Mouse (Mus musculus) embryonic facial prominence, embryonic 12.5 days (tissue): ENCODE data around the gene Dapk1. TPM values are rescaled to one million over a fixed set of nuclear protein-coding genes. Genes with fewer than 3 reads are reported as not detected.

Experiments
- ATAC-seq: fragments of 200-750 bp; cut with Nextera tagmentation; 2 replicates; pipeline ENCODE4 v1.8.0; 2017; ENCODE audit not compliant: insufficient number of reproducible peaks, insufficient read depth, low FRiP score, low TSS enrichment
- H3K27ac ChIP-seq: fragments of 300-500 bp; sonication (generic); 2 replicates; pipeline ENCODE4 v1.5.1; 2016; ENCODE audit warnings: mild to moderate bottlenecking
- H3K27me3 ChIP-seq: fragments of 300-500 bp; sonication (generic); 2 replicates; pipeline ENCODE4 v1.6.1; 2016; ENCODE audit warnings: mild to moderate bottlenecking, moderate library complexity
- H3K36me3 ChIP-seq: fragments of 300-500 bp; sonication (generic); 2 replicates; pipeline ENCODE4 v1.6.1; 2016; ENCODE audit warnings: mild to moderate bottlenecking
- H3K4me1 ChIP-seq: fragments of 300-500 bp; sonication (generic); 2 replicates; pipeline ENCODE4 v1.6.1; 2016
- H3K4me2 ChIP-seq: fragments of 300-500 bp; sonication (generic); replicated peaks from 2 replicates; pipeline ENCODE4 v1.6.1; 2016; ENCODE audit warnings: mild to moderate bottlenecking, moderate library complexity
- H3K4me3 ChIP-seq: fragments of 300-500 bp; sonication (generic); 2 replicates; pipeline ENCODE4 v1.5.1; 2016; ENCODE audit warnings: mild to moderate bottlenecking
- H3K9ac ChIP-seq: fragments of 300-500 bp; sonication (generic); 2 replicates; pipeline ENCODE4 v1.6.1; 2016; ENCODE audit warnings: mild to moderate bottlenecking, moderate library complexity
- H3K9me3 ChIP-seq: fragments of 300-500 bp; sonication (generic); 2 replicates; pipeline ENCODE4 v1.6.1; 2016; ENCODE audit warnings: mild to moderate bottlenecking, moderate library complexity
- WGBS: fragments of 180-500 bp; shearing (Covaris S2); methylation state at CpG from one replicate; pipeline ENCODE4 v1.1.7; 2016; 5-methylcytosine and 5-hydroxymethylcytosine counted together
- polyA plus RNA-seq: library from polyadenylated mRNA; unstranded; fragments of >200 nt; fragmentation: Nextera tagmentation; extraction: Ambion mirVana; gene quantifications from 2 replicates; pipeline ENCODE4 v1.2.1, GENCODE M21; 2016

Gene Dapk1
- polyA plus RNA-seq, 1 experiment from 2014 or later = 29.9 TPM

- H3K36me3 ChIP-seq = no peaks in the 10 kb centered on the region
- H3K4me3 ChIP-seq = no peak overlapping the region
- H3K9me3 ChIP-seq = no peaks in the 10 kb centered on the region
- H3K9ac ChIP-seq = no peak overlapping the region
- WGBS = 82% methylated on average over 16 of the region's 16 CpGs
- H3K27me3 ChIP-seq = no peaks in the 10 kb centered on the region
- H3K4me2 ChIP-seq = no peak overlapping the region
- H3K4me1 ChIP-seq = peaks cover 3% of the 10 kb centered on the region; the same call in 1 of the 2 replicates
- no peak overlapping the region for H3K27ac ChIP-seq
- no peak for ATAC-seq
Measured at GRCm38 (mm10) chr13:60707541-60708468, 106.1 kb downstream of the Dapk1 start.

DNA sequence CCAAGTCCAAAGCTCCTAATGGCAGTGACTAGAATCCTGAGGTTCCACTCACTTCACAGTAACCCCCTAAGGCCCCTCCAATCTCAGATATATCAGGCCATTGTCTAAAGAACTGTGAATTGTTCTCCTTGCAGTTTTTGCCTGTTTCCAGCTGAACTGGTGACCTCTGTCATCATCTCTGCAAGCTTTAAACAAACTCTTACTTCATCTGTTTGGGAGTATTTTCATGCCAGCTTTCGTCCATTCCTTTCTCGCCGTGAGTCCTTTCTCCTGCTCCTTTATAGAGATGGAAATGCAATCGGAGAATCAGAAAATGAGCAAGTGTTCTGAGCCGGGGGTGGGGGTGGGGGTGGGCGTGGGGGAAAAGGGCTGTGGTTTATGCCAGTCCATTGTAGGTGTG lies 107.4 kb downstream of the Dapk1 start:
- Histone ChIP-seq H3K27ac (no peak overlapping the region), H3K27me3 (no peaks in the 10 kb centered on the region), H3K9ac (no peak overlapping the region), H3K4me2 (no peak overlapping the region), H3K4me3 (no peak overlapping the region), H3K9me3 (no peaks in the 10 kb centered on the region), H3K4me1 (peaks cover 3% of the 10 kb centered on the region; the same call in 1 of the 2 replicates), H3K36me3 (no peaks in the 10 kb centered on the region)
- 78% methylated on average over 6 of the region's 6 CpGs for WGBS
- no peak for ATAC-seq

- Histone ChIP-seq H3K4me1 (peaks cover 3% of the 10 kb centered on the region; the same call in 1 of the 2 replicates), H3K27me3 (no peaks in the 10 kb centered on the region), H3K9ac (no peak overlapping the region), H3K9me3 (no peaks in the 10 kb centered on the region), H3K4me3 (no peak overlapping the region), H3K27ac (no peak overlapping the region), H3K36me3 (no peaks in the 10 kb centered on the region), H3K4me2 (no peak overlapping the region)
- ATAC-seq = no peak
- 42% methylated on average over 3 of the region's 3 CpGs for WGBS
Measured at GRCm38 (mm10) chr13:60710963-60711362, 109.2 kb downstream of the Dapk1 start.

DNA sequence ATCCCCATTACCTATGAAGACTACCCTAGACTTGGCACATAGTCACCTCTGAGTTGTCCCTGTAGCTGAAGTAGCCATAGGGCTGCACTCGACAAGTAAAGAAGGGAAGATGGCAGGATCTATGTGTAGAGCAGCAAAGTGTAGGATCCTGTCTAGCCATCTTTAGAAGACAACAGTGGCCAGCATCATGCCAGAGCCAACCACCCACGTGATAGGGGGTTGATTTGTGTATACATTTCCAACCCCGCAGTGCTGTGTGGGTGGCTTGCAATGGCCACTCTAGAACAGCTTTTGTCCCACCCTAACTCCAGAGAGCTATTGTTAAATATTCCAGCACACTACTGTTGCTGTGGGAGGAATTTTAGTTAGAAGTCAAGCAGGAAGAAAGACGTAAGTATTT lies 111.8 kb downstream of the Dapk1 start:
- no peak overlapping the region for H3K27ac ChIP-seq
- no peak overlapping the region for H3K4me3 ChIP-seq
- H3K9ac ChIP-seq = no peak overlapping the region
- H3K27me3 ChIP-seq = no peaks in the 10 kb centered on the region
- H3K4me1 ChIP-seq = peaks cover 3% of the 10 kb centered on the region; the same call in 1 of the 2 replicates
- WGBS = 83% methylated on average over 4 of the region's 4 CpGs
- no peak for ATAC-seq
- no peaks in the 10 kb centered on the region for H3K9me3 ChIP-seq
- H3K4me2 ChIP-seq = no peak overlapping the region
- peaks cover 10% of the 10 kb centered on the region; the same call in 1 of the 2 replicates for H3K36me3 ChIP-seq

DNA sequence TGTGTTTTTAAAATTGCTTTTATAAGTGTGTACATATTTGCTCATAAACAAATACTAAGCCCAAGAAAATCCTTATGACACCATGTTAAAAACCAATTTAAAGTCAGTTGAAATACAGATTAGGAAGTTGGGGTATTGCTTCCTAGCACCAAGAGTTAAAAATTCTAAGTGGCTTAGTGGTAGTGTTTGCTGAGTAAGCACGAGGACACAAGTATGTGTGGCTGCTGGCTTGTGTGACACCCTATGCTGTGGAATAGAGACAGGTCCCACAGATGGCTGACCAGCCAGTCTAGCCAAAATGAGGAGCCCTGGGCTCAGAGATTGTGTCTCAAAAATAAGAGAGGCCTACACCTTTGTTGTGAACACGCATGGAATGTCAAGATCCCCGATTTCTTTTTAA lies 114.4 kb downstream of the Dapk1 start:
- Histone ChIP-seq H3K4me3 (no peak overlapping the region), H3K4me2 (no peak overlapping the region), H3K27ac (no peak overlapping the region), H3K36me3 (peaks cover 20% of the 10 kb centered on the region), H3K9ac (no peak overlapping the region), H3K4me1 (no peaks in the 10 kb centered on the region), H3K9me3 (no peaks in the 10 kb centered on the region), H3K27me3 (no peaks in the 10 kb centered on the region)
- 83% methylated on average over 3 of the region's 3 CpGs for WGBS
- ATAC-seq = no peak

- H3K4me3 ChIP-seq = no peak overlapping the region
- 87% methylated on average over 10 of the region's 10 CpGs for WGBS
- peaks cover 24% of the 10 kb centered on the region for H3K36me3 ChIP-seq
- no peaks in the 10 kb centered on the region for H3K9me3 ChIP-seq
- H3K27ac ChIP-seq = no peak overlapping the region
- H3K27me3 ChIP-seq = no peaks in the 10 kb centered on the region
- H3K9ac ChIP-seq = no peak overlapping the region
- H3K4me2 ChIP-seq = no peak overlapping the region
- no peaks in the 10 kb centered on the region for H3K4me1 ChIP-seq
- ATAC-seq = no peak
Measured at GRCm38 (mm10) chr13:60717421-60717820, 115.7 kb downstream of the Dapk1 start.

DNA sequence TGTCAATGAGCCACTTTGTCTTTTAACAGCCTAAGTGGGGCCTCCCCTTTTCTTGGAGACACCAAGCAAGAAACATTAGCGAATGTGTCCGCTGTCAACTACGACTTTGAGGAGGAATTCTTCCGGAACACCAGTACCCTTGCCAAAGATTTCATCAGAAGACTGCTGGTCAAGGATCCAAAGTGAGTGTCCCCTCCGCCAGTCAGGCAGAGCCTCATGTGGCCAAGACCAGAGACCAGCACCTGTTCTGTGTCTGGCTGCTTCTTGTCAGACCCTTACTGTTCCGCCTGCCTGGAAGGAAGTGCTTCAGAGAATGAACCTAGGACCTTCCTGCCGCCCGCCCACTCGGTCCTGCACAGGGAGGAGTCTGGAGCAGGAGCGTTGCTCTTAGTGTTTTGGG lies 117.8 kb downstream of the Dapk1 start:
- WGBS = 90% methylated on average over 10 of the region's 10 CpGs
- Histone ChIP-seq H3K27ac (no peak overlapping the region), H3K27me3 (no peaks in the 10 kb centered on the region), H3K4me1 (no peaks in the 10 kb centered on the region), H3K4me3 (no peak overlapping the region), H3K9me3 (no peaks in the 10 kb centered on the region), H3K36me3 (peaks cover 33% of the 10 kb centered on the region), H3K9ac (no peak overlapping the region), H3K4me2 (no peak overlapping the region)
- ATAC-seq = no peak

DNA sequence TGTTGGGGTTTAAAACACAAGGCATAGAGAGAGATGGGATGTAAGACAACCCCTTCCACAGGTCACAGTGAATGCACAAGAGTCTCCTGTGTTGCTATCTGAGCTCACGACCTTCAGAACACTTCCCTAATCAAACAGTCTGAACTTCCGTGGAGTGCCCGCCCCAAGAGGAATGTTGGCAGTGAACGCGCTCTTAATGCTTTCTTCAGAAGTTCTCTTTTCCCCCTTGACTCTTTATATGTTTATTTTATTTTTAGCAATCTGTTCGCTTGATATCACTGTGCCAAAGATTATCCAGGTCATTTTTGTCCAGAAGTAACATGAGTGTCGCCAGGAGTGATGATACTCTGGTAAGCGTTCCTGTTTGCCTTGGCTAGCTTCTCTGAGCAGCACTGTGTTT lies 121.0 kb downstream of the Dapk1 start:
- WGBS = 85% methylated on average over 8 of the region's 8 CpGs
- no peak overlapping the region for H3K27ac ChIP-seq
- H3K9ac ChIP-seq = no peak overlapping the region
- peaks cover 49% of the 10 kb centered on the region for H3K36me3 ChIP-seq
- no peaks in the 10 kb centered on the region for H3K4me1 ChIP-seq
- ATAC-seq = no peak
- no peak overlapping the region for H3K4me2 ChIP-seq
- H3K27me3 ChIP-seq = no peaks in the 10 kb centered on the region
- H3K9me3 ChIP-seq = no peaks in the 10 kb centered on the region
- no peak overlapping the region for H3K4me3 ChIP-seq

DNA sequence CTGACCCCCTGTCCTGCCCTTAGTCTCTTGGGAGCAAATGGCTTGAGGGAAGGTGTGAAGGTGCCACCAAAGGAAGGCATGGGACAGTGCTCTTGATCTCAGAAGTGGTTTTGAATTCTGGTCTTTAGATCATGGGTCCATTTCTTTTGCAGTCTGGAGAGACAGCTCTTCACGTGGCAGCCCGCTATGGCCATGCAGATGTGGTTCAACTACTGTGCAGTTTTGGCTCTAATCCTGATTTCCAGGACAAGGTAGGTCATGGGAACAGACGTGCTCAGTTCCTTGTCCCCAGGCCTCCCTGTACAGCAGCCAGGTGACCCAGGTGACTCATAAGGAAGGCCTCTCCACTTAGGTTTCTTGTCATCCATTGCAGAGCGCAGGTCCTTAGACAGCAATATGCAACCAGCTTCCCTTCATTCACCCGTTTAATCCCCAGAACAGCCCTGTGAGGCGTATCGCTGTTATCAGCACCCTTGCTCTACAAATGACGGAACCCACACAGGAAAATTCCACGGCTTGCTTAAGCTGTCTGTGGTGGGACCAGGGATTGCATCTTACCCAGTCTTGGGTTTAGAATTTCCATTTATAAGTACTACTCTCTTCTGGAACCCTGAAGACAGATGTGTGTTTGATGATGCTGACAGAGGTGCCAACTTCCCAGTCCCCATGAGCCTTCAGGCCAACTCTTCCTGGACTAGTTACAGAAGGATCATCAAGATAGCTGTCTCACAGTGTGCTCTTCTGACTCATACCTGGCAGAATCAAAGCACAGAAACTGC lies 126.7 kb downstream of the Dapk1 start:
- H3K27me3 ChIP-seq = no peaks in the 10 kb centered on the region
- H3K9me3 ChIP-seq = no peaks in the 10 kb centered on the region
- H3K4me3 ChIP-seq = no peak overlapping the region
- peaks cover 55% of the 10 kb centered on the region for H3K36me3 ChIP-seq
- no peaks in the 10 kb centered on the region for H3K4me1 ChIP-seq
- ATAC-seq = no peak
- no peak overlapping the region for H3K27ac ChIP-seq
- no peak overlapping the region for H3K9ac ChIP-seq
- 90% methylated on average over 9 of the region's 9 CpGs for WGBS
- H3K4me2 ChIP-seq = no peak overlapping the region

DNA sequence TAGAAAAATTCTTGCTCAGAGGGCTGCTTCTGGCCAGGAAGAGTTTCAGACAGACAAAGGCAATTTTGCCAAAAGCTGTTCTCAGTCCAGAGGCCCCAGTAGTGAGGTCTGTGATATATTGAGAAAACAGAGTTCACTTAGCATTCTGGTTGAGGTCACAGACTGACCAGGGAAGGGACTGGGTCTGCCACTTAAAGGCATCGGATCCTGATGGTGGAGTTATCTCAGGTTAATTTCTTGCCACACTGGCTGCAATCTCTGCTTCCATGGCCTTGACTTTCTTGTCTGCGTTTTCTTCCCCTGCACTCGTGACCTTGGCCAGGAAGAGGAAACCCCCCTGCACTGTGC lies 127.3 kb downstream of the Dapk1 start:
- H3K27ac ChIP-seq = no peak overlapping the region
- H3K27me3 ChIP-seq = no peaks in the 10 kb centered on the region
- H3K4me3 ChIP-seq = no peak overlapping the region
- H3K4me1 ChIP-seq = no peaks in the 10 kb centered on the region
- no peak for ATAC-seq
- 66% methylated on average over 3 of the region's 3 CpGs for WGBS
- H3K9ac ChIP-seq = no peak overlapping the region
- H3K36me3 ChIP-seq = peaks cover 52% of the 10 kb centered on the region
- no peaks in the 10 kb centered on the region for H3K9me3 ChIP-seq
- H3K4me2 ChIP-seq = no peak overlapping the region

- Histone ChIP-seq H3K4me3 (no peak overlapping the region), H3K4me2 (no peak overlapping the region), H3K27me3 (no peaks in the 10 kb centered on the region), H3K4me1 (no peaks in the 10 kb centered on the region), H3K36me3 (peaks cover 46% of the 10 kb centered on the region), H3K9ac (no peak overlapping the region), H3K9me3 (no peaks in the 10 kb centered on the region), H3K27ac (no peak overlapping the region)
- ATAC-seq = no peak
- WGBS = 94% methylated on average over 7 of the region's 7 CpGs
Measured at GRCm38 (mm10) chr13:60730587-60730986, 128.8 kb downstream of the Dapk1 start.

GRCm38 (mm10) chr13:60731001-60731400 lies 129.3 kb downstream of the Dapk1 start:
- 86% methylated on average over 3 of the region's 3 CpGs for WGBS
- peaks cover 46% of the 10 kb centered on the region for H3K36me3 ChIP-seq
- H3K27me3 ChIP-seq = no peaks in the 10 kb centered on the region
- no peaks in the 10 kb centered on the region for H3K4me1 ChIP-seq
- H3K4me3 ChIP-seq = no peak overlapping the region
- no peak overlapping the region for H3K4me2 ChIP-seq
- no peak for ATAC-seq
- H3K27ac ChIP-seq = no peak overlapping the region
- H3K9ac ChIP-seq = no peak overlapping the region
- H3K9me3 ChIP-seq = no peaks in the 10 kb centered on the region
